8 mouse cellular contexts compared by ENCODE assay signal in the genomic region with DNA sequence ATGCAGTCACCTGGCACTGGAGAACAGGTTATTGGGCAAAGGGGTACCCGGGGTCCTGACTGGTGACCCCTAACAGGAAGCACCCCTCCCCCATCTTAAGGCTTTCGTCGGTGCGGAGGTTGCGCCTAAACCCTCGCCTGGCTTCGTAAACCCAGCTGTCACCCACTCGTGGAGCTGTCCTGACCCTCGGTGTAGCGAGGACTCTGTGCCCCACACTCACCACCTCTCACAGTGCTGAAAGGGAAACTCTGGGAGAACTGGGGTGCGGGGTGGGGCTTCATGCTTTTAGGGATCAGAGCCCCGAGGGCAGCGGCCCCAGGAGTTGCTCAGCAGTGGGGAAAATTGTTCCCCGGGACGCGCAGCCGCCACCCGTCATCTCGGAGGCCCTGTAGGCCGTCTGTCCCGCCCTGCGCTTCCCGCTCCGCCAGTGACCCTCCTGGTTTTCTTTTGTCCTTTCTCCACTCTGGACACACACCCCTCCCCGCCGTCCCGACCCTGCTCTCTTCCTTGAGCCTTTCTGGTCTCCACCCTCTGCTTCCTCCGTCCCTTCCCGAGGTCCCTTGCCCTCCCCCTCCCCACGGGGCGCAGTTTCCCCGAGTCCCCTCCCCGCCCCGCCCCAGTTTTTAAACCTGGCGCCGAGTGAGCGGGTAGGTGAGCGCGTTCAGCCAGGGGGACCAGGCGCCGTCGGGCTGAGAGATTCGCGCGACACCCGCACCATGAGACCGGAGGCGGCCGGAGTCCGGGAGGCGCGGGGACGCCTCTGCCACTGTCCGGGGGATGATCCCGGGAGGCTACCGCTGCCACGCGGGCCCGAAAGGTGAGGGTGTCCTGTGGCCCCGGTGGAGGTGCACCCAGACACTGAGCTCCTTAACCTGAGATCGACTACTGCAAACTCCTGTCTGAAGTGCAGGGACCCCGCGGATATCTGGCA. TPM values are rescaled to one million over a fixed set of nuclear protein-coding genes. Genes with fewer than 3 reads are reported as not detected.
DNase-seq lines count a peak whose midpoint lies in the region; ATAC-seq and TF ChIP-seq lines count a peak whose summit lies in the region.

A gene (plus strand): TSS at position 640 of the 931 bp plus-strand sequence.

- no peak for TF ChIP-seq CTCF in forebrain, postnatal 0 days (IDR thresholded peaks at IDR 0.05; ENCODE audit: low read depth)

- H3K4me1 ChIP-seq in ES-E14 (ENCODE audit: control insufficient read depth in 2 of 2, insufficient read depth in 2 of 2, low read length in 2 of 2, poor library complexity in 1 of 2), result 0 out of 4 replicates have a peak, but pooled peaks cover 0 to 2% of the 10 kb centered on the region in 2 experiments
- H3K4me1 ChIP-seq in forebrain, postnatal 0 days (ENCODE audit: insufficient read depth), result peaks cover 9% of the 10 kb centered on the region; the same call in 1 of the 2 replicates
- peaks cover 30% of the 10 kb centered on the region for H3K4me1 ChIP-seq in hindbrain, embryonic 13.5 days (replicated peaks)
- H3K4me1 ChIP-seq in limb, embryonic 15.5 days, result peaks cover 19% of the 10 kb centered on the region
- peaks cover 31% of the 10 kb centered on the region for H3K4me1 ChIP-seq in midbrain, embryonic 13.5 days (replicated peaks)

- in situ Hi-C loops in ES-E14 (cut with MboI; ENCODE audit: low sequenced_read_pairs in 2 of 2, unreplicated experiment in 2 of 2), result no loop called here

- WGBS in forebrain, postnatal 0 days, result 2% methylated on average over 63 of the region's 63 CpGs
- 1% methylated on average over 63 of the region's 63 CpGs for WGBS in hindbrain, embryonic 13.5 days
- WGBS in limb, embryonic 15.5 days, result under 1% methylated on average over 63 of the region's 63 CpGs
- WGBS in midbrain, embryonic 13.5 days, result under 1% methylated on average over 63 of the region's 63 CpGs

- peak within 1 kb of the TSS; percentile 66 for H3K9ac ChIP-seq in ES-E14 (ENCODE audit: insufficient read depth, low read depth, low read length, poor library complexity, severe bottlenecking)
- H3K9ac ChIP-seq in forebrain, postnatal 0 days, result no peak within 1 kb of the TSS
- peak within 1 kb of the TSS; percentile 51; the same call in 1 of the 2 replicates for H3K9ac ChIP-seq in hindbrain, embryonic 13.5 days
- peak within 1 kb of the TSS; percentile 45; the same call in 1 of the 2 replicates for H3K9ac ChIP-seq in limb, embryonic 15.5 days
- H3K9ac ChIP-seq in midbrain, embryonic 13.5 days (replicated peaks), result peak within 1 kb of the TSS; percentile 59

- H3K4me2 ChIP-seq in forebrain, postnatal 0 days (ENCODE audit: low read depth), result peak within 1 kb of the TSS; percentile 50
- peak within 1 kb of the TSS; percentile 56 for H3K4me2 ChIP-seq in hindbrain, embryonic 13.5 days
- H3K4me2 ChIP-seq in limb, embryonic 15.5 days, result peak within 1 kb of the TSS; percentile 92
- H3K4me2 ChIP-seq in midbrain, embryonic 13.5 days (replicated peaks), result peak within 1 kb of the TSS; percentile 62

- peaks cover 23% of the 10 kb centered on the region for H3K27me3 ChIP-seq in forebrain, postnatal 0 days (ENCODE audit: insufficient read depth, low read length)
- H3K27me3 ChIP-seq in hindbrain, embryonic 13.5 days, result peaks cover 48% of the 10 kb centered on the region
- peaks cover 35% of the 10 kb centered on the region for H3K27me3 ChIP-seq in limb, embryonic 15.5 days
- H3K27me3 ChIP-seq in midbrain, embryonic 13.5 days, result peaks cover 46% of the 10 kb centered on the region

- H3K27ac ChIP-seq in ES-E14 (ENCODE audit: insufficient read depth, low read depth, low read length, poor library complexity, severe bottlenecking), result no peak within 1 kb of the TSS
- no peak within 1 kb of the TSS for H3K27ac ChIP-seq in forebrain, postnatal 0 days (ENCODE audit: low read depth, low read length)
- no peak within 1 kb of the TSS for H3K27ac ChIP-seq in hindbrain, embryonic 13.5 days
- H3K27ac ChIP-seq in limb, embryonic 15.5 days, result no peak within 1 kb of the TSS
- no peak within 1 kb of the TSS for H3K27ac ChIP-seq in midbrain, embryonic 13.5 days

- H3K9me3 ChIP-seq in ES-E14 (ENCODE audit: control insufficient read depth, insufficient read depth, low read depth, low read length), result no peaks in the 10 kb centered on the region
- H3K9me3 ChIP-seq in forebrain, postnatal 0 days (ENCODE audit: low read length), result no peaks in the 10 kb centered on the region
- H3K9me3 ChIP-seq in hindbrain, embryonic 13.5 days, result no peaks in the 10 kb centered on the region
- H3K9me3 ChIP-seq in limb, embryonic 15.5 days, result no peaks in the 10 kb centered on the region
- no peaks in the 10 kb centered on the region for H3K9me3 ChIP-seq in midbrain, embryonic 13.5 days

- DNase-seq in ES-E14 (ENCODE audit: low read depth, low spot score), result no peak
- peak; percentile 79 for DNase-seq in adrenal gland, postnatal 14 days
- no peak for DNase-seq in forebrain, postnatal 0 days
- DNase-seq in urinary bladder, postnatal 25 days (ENCODE audit: low spot score), result peak; percentile 33
- no peak for DNase-seq in right cerebral cortex, postnatal 36 days (ENCODE audit: low spot score in 2 of 2)

- H3K36me3 ChIP-seq in ES-E14 (ENCODE audit: control insufficient read depth, insufficient read depth, low read length, poor library complexity, severe bottlenecking), result no peaks in the 10 kb centered on the region
- H3K36me3 ChIP-seq in forebrain, postnatal 0 days (ENCODE audit: insufficient read depth), result no peaks in the 10 kb centered on the region
- H3K36me3 ChIP-seq in hindbrain, embryonic 13.5 days, result no peaks in the 10 kb centered on the region
- H3K36me3 ChIP-seq in limb, embryonic 15.5 days, result no peaks in the 10 kb centered on the region
- H3K36me3 ChIP-seq in midbrain, embryonic 13.5 days, result no peaks in the 10 kb centered on the region

- H3K4me3 ChIP-seq in ES-E14 (ENCODE audit: insufficient read depth in 1 of 2, low read depth in 1 of 2, low read length in 2 of 2, poor library complexity in 1 of 2, severe bottlenecking in 1 of 2), result peak within 1 kb of the TSS; percentile 64 to 67
- H3K4me3 ChIP-seq in forebrain, postnatal 0 days (ENCODE audit: low read depth, low read length), result peak within 1 kb of the TSS; percentile 29
- H3K4me3 ChIP-seq in hindbrain, embryonic 13.5 days, result peak within 1 kb of the TSS; percentile 42
- H3K4me3 ChIP-seq in limb, embryonic 15.5 days, result peak within 1 kb of the TSS; percentile 47
- peak within 1 kb of the TSS; percentile 43 for H3K4me3 ChIP-seq in midbrain, embryonic 13.5 days (replicated peaks)

- ATAC-seq in forebrain, postnatal 0 days, result no peak
- no peak for ATAC-seq in hindbrain, embryonic 13.5 days (ENCODE audit: low FRiP score)
- ATAC-seq in limb, embryonic 15.5 days (ENCODE audit: insufficient number of reproducible peaks, low FRiP score, low TSS enrichment, low read depth), result no peak
- ATAC-seq in midbrain, embryonic 13.5 days, result peak; percentile 38; the same call in 1 of the 2 replicates

TF ChIP-seq in ES-E14, 5 proteins besides CTCF, POLR2A, EP300 and RAD21:
- TF ChIP-seq HCFC1 (IDR thresholded peaks at IDR 0.05; ENCODE audit: borderline replicate concordance, insufficient read depth, low read length) (no peak), CHD2 (IDR thresholded peaks at IDR 0.05; ENCODE audit: low read depth, low read length) (no peak)

RNA-seq across cellular contexts. Expression of the gene that starts here (rescaled TPM):
- total RNA-seq in ES-E14 (2012; rRNA removed), result 0.16 and 0.22 TPM in 2 replicates
- total RNA-seq in adrenal gland, postnatal 14 days (2021), result 4.4 and 5.0 TPM in 2 replicates
- 0.14 and 0.69 TPM in 2 replicates for total RNA-seq in forebrain, postnatal 0 days (2014; rRNA removed)
- 0.54 and 0.74 TPM in 2 replicates for polyA plus RNA-seq in forebrain, postnatal 0 days (2015; fragmentation: Nextera tagmentation; extraction: Ambion mirVana)
- 1.8 and 2.7 TPM in 2 replicates for polyA plus RNA-seq in hindbrain, embryonic 13.5 days (2015; fragmentation: Nextera tagmentation; extraction: Ambion mirVana)
- 4.8 and 6.5 TPM in 2 replicates for polyA plus RNA-seq in limb, embryonic 15.5 days (2015; fragmentation: Nextera tagmentation; extraction: Ambion mirVana)
- 1.2 and 1.3 TPM in 2 replicates for polyA plus RNA-seq in midbrain, embryonic 13.5 days (2015; fragmentation: Nextera tagmentation; extraction: Ambion mirVana)

Comparison
In these comparisons a context has a peak if more than half of its experiments do, and no peak if none do; other contexts are left out.
1. DNase-seq: peak in adrenal gland, postnatal 14 days (single experiment) and urinary bladder, postnatal 25 days (single experiment); none in ES-E14 (single experiment), forebrain, postnatal 0 days (single experiment) and right cerebral cortex, postnatal 36 days (0 of 2).
2. Peak in every context shown above with its lines, with median percentiles within 50 percentile points of each other: H3K4me3 ChIP-seq and H3K4me2 ChIP-seq.